9 mouse cellular contexts compared by ENCODE assay signal in the genomic region with DNA sequence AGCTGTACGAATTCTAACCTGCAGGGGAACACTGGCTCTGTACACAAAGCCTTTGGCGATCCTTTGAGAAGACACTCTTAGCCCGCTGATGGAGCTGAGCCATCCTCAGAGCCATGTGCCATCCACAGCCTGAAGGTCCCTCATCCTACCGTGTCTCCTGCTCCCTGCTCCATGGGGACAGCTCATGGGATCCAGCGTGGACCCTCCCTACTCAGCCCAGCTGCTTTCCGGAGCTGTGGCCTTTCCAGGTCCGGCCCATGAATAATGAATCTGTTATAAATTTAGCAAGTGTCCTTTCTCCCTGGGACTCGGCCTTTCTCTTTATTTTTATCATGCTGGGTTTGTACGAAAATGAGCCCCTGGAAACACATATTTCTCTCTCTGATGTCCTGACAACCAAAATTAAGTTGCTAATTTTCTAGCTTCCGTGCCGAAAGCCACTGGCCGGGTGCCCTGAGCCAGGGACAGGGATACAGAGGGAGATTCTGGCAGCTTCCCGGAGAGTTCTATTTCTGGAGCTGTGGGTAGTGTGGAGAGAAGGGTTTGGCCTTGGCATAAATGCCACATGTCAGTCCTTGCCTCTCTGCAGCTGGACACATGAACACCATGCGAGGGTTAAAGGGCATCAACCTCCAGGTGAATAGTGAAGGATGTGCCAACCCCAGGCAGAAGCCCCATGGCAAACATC. TPM values are rescaled to one million over a fixed set of nuclear protein-coding genes. Genes with fewer than 3 reads are reported as not detected.
A peak's percentile ranks its signal among the peaks of the same experiment; 100 is the strongest.
DNase-seq lines count a peak whose midpoint lies in the region; ATAC-seq and TF ChIP-seq lines count a peak whose summit lies in the region.
"Had no signal": no experiment of that assay in that cellular context is flagged by ENCODE, and none has a peak within 500 bp of the region (broad histone marks: within the 10 kb centered on the region; RNA-seq: fewer than 3 reads in every experiment).

No protein-coding gene starts in this region.

- peak; percentile 35 for DNase-seq in layer of hippocampus, adult 11-12 months (ENCODE audit: low spot score)
- no peak for DNase-seq in layer of hippocampus, adult 9-10 months (ENCODE audit: low spot score)
- DNase-seq in gastrocnemius, adult 2 months, result peak; percentile 85
- peak; percentile 45 to 64 for DNase-seq in heart, postnatal 36 days
- no peak for DNase-seq in ovary, adult 18-20 months (ENCODE audit: low spot score)
- DNase-seq in lung, adult 2 months, result no peak

- H3K36me3 ChIP-seq in neural tube, embryonic 13.5 days, result no peaks in the 10 kb centered on the region

- H3K4me2 ChIP-seq in neural tube, embryonic 13.5 days, result no peak overlapping the region

- 28% methylated on average over 14 of the region's 14 CpGs for WGBS in neural tube, embryonic 13.5 days
- WGBS in lung, adult 2 months, result 66% methylated on average over 14 of the region's 14 CpGs

- H3K27ac ChIP-seq in gastrocnemius, adult 2 months, result peak overlapping the region; percentile 85
- H3K27ac ChIP-seq in neural tube, embryonic 13.5 days (replicated peaks), result peak overlapping the region; percentile 62

- H3K9me3 ChIP-seq in neural tube, embryonic 13.5 days, result no peaks in the 10 kb centered on the region

- peaks cover 12% of the 10 kb centered on the region; the same call in 1 of the 2 replicates for H3K27me3 ChIP-seq in neural tube, embryonic 13.5 days

- peaks cover 52% of the 10 kb centered on the region for H3K4me1 ChIP-seq in neural tube, embryonic 13.5 days (replicated peaks)
- no peaks in the 10 kb centered on the region for H3K4me1 ChIP-seq in lung, adult 2 months (ENCODE audit: control insufficient read depth, insufficient read depth, low read length)

- H3K4me3 ChIP-seq in gastrocnemius, adult 2 months, result peak overlapping the region; percentile 62
- H3K4me3 ChIP-seq in neural tube, embryonic 13.5 days, result no peak overlapping the region
- H3K4me3 ChIP-seq in lung, adult 2 months (replicated peaks; ENCODE audit: extremely low read depth, low read depth, low read length), result no peak overlapping the region
- H3K4me3 ChIP-seq: erythroblast, embryonic 14.5 days had no signal

- no peak overlapping the region for H3K9ac ChIP-seq in neural tube, embryonic 13.5 days

- peak; percentile 13; the same call in 1 of the 2 replicates for TF ChIP-seq CTCF in gastrocnemius, adult 2 months (IDR thresholded peaks at IDR 0.05)
- TF ChIP-seq CTCF in lung, adult 2 months (IDR thresholded peaks at IDR 0.05; ENCODE audit: insufficient read depth, low read length), result no peak

- TF ChIP-seq POLR2A in lung, adult 2 months (IDR thresholded peaks at IDR 0.05; ENCODE audit: borderline replicate concordance, extremely low read depth, low read depth, low read length), result no peak

- ATAC-seq in neural tube, embryonic 13.5 days (ENCODE audit: low read depth), result peak; percentile 52; the same call in 1 of the 2 replicates
- no peak for ATAC-seq in megakaryocyte progenitor cell, adult 5-6 weeks (replicated peaks; ENCODE audit: poor library complexity)

- intact Hi-C loops in gastrocnemius, adult 2 months (cut with DNase I), result no loop called here
- intact Hi-C loops in heart, postnatal 36 days (cut with DNase I), result no loop called here

RNA-seq across cellular contexts. Expression of gene Psapl1, which starts 34.7 kb away (rescaled TPM):
- not detected for total RNA-seq in gastrocnemius, adult 2 months (2021)
- not detected for total RNA-seq in heart, postnatal 36 days (2021)
- 0.07 TPM in 1 of 2 replicates, not detected in the other for polyA plus RNA-seq in neural tube, embryonic 13.5 days (2015; fragmentation: Nextera tagmentation; extraction: Ambion mirVana)
- not detected in 2 replicates for total RNA-seq in megakaryocyte progenitor cell, adult 5-6 weeks (2015)
- total RNA-seq in megakaryocyte progenitor cell, adult 5-6 weeks (2017), result not detected in 2 replicates
- polyA plus RNA-seq in lung, adult 2 months (2012; rRNA removed), result 0.11 and 25.6 TPM in 2 replicates
- polyA plus RNA-seq: erythroblast, embryonic 14.5 days had no signal

Comparison
In these comparisons a context has a peak if more than half of its experiments do, and no peak if none do; other contexts are left out.
1. DNase-seq: peak in layer of hippocampus, adult 11-12 months (single experiment), gastrocnemius, adult 2 months (single experiment) and heart, postnatal 36 days (2 of 2); none in layer of hippocampus, adult 9-10 months (single experiment), ovary, adult 18-20 months (single experiment) and lung, adult 2 months (single experiment).